Mouse (Mus musculus) spleen, adult 10 weeks (tissue): ENCODE data around the gene Naip5. TPM values are rescaled to one million over a fixed set of nuclear protein-coding genes. Genes with fewer than 3 reads are reported as not detected.

Experiments
- polyA plus RNA-seq: library from polyadenylated mRNA; stranded (reverse); fragments of 350-450 nt; fragmentation: Illumina TruSeq; extraction: RNeasy Lipid Tissue Mini Kit (QIAGEN cat#74804); gene quantifications from one replicate; pipeline ENCODE4 v1.2.3, GENCODE M21; 2015; ENCODE audit warnings: low replicate concordance; ENCODE audit not compliant: insufficient read depth

The Naip5 gene
- polyA plus RNA-seq, result 22.0 TPM

DNA sequence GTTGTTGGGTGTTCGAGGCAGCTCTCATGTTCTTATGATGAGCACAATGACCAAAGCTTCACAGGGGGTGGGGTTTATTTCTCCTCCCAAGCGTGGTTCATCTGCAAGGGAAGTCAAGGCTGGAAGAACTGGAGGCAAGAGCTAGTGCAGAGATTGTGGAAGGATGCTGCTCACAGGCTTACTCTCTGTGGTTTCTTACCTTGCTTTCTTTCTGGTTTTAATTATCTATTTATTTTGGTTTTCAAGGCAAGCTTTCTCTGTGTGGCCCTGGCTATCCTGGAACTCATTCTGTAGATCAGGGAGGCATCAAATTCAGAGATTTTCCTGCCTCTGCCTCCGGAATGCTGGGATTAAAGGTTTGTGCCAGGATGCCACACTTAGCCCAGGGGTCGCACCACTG lies at the start of gene Naip5:
Gene Naip5, minus strand, starts transcription at position 101 of the 400 bp plus-strand sequence.

DNA sequence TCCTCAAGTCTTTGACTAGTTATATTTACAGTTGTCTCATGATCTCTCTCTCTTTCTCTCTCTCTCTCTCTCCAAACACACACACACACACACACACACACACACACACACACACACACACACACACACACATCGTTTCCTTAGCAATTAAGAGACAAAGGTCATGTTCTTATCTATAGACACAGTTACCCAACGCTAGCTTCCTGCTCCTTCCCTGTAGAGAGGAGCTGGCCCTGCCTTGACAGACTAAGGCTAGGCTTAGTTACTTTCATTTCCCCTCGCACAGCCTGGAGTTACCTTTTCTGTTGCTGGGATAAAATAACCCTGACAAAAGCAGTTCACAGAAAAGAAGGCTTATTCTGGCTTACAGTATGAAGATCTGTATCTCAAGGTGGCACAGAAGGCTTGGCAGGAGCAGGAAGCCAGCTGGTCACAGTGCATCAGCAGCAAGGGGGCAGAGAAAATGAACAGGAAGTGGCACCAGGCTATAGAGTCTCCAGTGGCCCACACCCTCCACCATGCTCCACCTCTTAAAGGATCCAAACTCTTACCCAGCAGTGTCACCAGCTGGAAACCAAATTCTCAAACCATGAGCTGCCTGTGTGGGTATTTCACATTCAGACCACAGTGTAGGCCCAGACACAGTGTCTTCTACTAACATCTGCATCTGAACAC lies 44.3 kb downstream of the Naip5 start, which contains the start of gene Naip2:
Gene Naip2, minus strand, starts transcription at position 434 of the 675 bp plus-strand sequence.

Other genes starting within 250 kb of the Naip5 start
- gene Mccc2, start 230.7 kb downstream of the Naip5 start, polyA plus RNA-seq, result 18.3 TPM
- 44.7 TPM for gene Bdp1, start 142.3 kb downstream of the Naip5 start, polyA plus RNA-seq
- 7.6 TPM for gene Serf1, start 138.3 kb downstream of the Naip5 start, polyA plus RNA-seq
- gene Smn1, start 121.5 kb downstream of the Naip5 start, polyA plus RNA-seq, result 43.8 TPM
- 18.7 TPM for gene Naip2, start 44.2 kb downstream of the Naip5 start, polyA plus RNA-seq
- gene Naip6, start 71.4 kb upstream of the Naip5 start, polyA plus RNA-seq, result 13.6 TPM
- 4.4 TPM for gene Naip1, start 206.5 kb upstream of the Naip5 start, polyA plus RNA-seq
- gene Gtf2h2, start 246.3 kb upstream of the Naip5 start, polyA plus RNA-seq, result 74.5 TPM